In genomic region chr2:157479858-157480568, GRCm38 (mm10) we compare ENCODE assay signal across 8 mouse cellular contexts.
DNase-seq lines count a peak whose midpoint lies in the region; ATAC-seq and TF ChIP-seq lines count a peak whose summit lies in the region.

No protein-coding gene starts in this region.

- TF ChIP-seq CTCF in ES-Bruce4 (IDR thresholded peaks at IDR 0.05; ENCODE audit: low read depth, low read length) = peak; percentile 62

- intact Hi-C loops in heart, postnatal 36 days (cut with DNase I) = loop anchor here (1.0 kb wide), 1 partner anchor 91 kb away; the partner anchor contains the start of gene Blcap

- H3K36me3 ChIP-seq in ES-Bruce4 (ENCODE audit: control insufficient read depth, insufficient read depth, low read length, poor library complexity, severe bottlenecking) = no peaks in the 10 kb centered on the region

- no peak overlapping the region for H3K4me3 ChIP-seq in ES-Bruce4 (ENCODE audit: low read depth, low read length)

- H3K9me3 ChIP-seq in ES-Bruce4 (replicated peaks; ENCODE audit: control insufficient read depth, insufficient read depth, low read length, poor library complexity, severe bottlenecking) = no peaks in the 10 kb centered on the region

- no peak overlapping the region for H3K27ac ChIP-seq in ES-Bruce4 (ENCODE audit: insufficient read depth, low read length)

- no peak overlapping the region for H3K9ac ChIP-seq in ES-Bruce4 (ENCODE audit: low read depth, poor library complexity, severe bottlenecking)

- H3K27me3 ChIP-seq in ES-Bruce4 (ENCODE audit: control insufficient read depth, insufficient read depth, low read length, poor library complexity, severe bottlenecking) = no peaks in the 10 kb centered on the region

- H3K4me1 ChIP-seq in ES-Bruce4 (ENCODE audit: control insufficient read depth, insufficient read depth, low read length) = no peaks in the 10 kb centered on the region

- TF ChIP-seq POLR2A in ES-Bruce4 (IDR thresholded peaks at IDR 0.05; ENCODE audit: insufficient read depth, low read length) = no peak

- ATAC-seq in common myeloid progenitor, adult 5-6 weeks (replicated peaks; ENCODE audit: low read depth, poor library complexity, severe bottlenecking) = peak; percentile 70
- ATAC-seq in megakaryocyte progenitor cell, adult 5-6 weeks (replicated peaks; ENCODE audit: poor library complexity) = peak; percentile 71
- ATAC-seq in CD4-positive, CD25-positive, alpha-beta regulatory T cell, adult 4 months = no peak

- peak; percentile 36 for DNase-seq in 416B (ENCODE audit: low read depth)
- DNase-seq in heart, postnatal 36 days = peak; percentile 26 to 29
- DNase-seq in kidney, postnatal 36 days = peak; percentile 29 to 75
- no peak for DNase-seq in c-Kit-positive CD71-positive TER-119-positive erythroid progenitor cells, embryonic 14.5 days (ENCODE audit: low spot score)

- TF ChIP-seq EP300 in ES-Bruce4 (IDR thresholded peaks at IDR 0.05; ENCODE audit: insufficient read depth, low read depth, low read length) = no peak
